Mouse (Mus musculus) layer of hippocampus, adult 2 months (tissue): ENCODE results near the gene BC052040. TPM values are rescaled to one million over a fixed set of nuclear protein-coding genes. Genes with fewer than 3 reads are reported as not detected.

Experiments used
- DNase-seq, 2 experiments: peaks; one replicate each; pipeline ENCODE4 v3.0.0; 2022; ENCODE audit warnings: low spot score in 2 of 2
- H3K27ac ChIP-seq: fragments of 200-600 bp; 2 replicates; pipeline ENCODE4 v1.8.1; 2022
- H3K4me3 ChIP-seq: fragments of 200-600 bp; 2 replicates; pipeline ENCODE4 v1.8.1; 2022; ENCODE audit warnings: mild to moderate bottlenecking
- CTCF ChIP-seq: fragments of 200-600 bp; conservative IDR thresholded peaks from 2 replicates; pipeline ENCODE4 v1.8.1; 2022; ENCODE audit warnings: antibody characterized with exemption, mild to moderate bottlenecking, moderate library complexity
- total RNA-seq, 2 experiments: library from RNA; stranded (reverse); gene quantifications; 2 replicates each; pipeline ENCODE4 v1.2.3; 2021

The BC052040 gene
- total RNA-seq, 2 experiments from 2014 or later, result 6.5 to 7.6 TPM

- TF ChIP-seq CTCF, result no peak
- Histone ChIP-seq H3K4me3 (no peak overlapping the region), H3K27ac (no peak overlapping the region)
- DNase-seq, result no peak
Observed at GRCm38 (mm10) chr2:115579171-115579900, 2.2 kb upstream of the BC052040 start.

DNA sequence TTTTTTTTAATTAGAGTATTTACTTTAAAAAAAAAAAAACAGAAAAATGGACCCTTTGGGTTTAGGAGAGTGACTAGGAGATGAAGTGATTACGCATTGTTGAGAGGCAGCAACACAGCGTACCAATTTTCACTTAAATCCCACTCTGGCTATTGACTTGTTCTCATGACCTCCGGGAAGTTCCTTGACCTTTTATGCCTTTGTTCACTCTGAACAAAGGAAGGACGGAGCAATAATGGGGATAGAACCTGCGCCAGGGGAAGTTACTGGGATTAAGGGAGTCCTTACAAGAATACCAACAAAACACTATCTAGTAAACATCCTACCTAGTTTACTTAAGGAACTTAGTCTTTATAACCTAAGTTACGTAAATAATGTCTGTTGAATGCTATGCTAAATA, 1.5 kb upstream of the BC052040 start:
- no peak for TF ChIP-seq CTCF
- Histone ChIP-seq H3K4me3 (no peak overlapping the region), H3K27ac (no peak overlapping the region)
- no peak for DNase-seq

DNA sequence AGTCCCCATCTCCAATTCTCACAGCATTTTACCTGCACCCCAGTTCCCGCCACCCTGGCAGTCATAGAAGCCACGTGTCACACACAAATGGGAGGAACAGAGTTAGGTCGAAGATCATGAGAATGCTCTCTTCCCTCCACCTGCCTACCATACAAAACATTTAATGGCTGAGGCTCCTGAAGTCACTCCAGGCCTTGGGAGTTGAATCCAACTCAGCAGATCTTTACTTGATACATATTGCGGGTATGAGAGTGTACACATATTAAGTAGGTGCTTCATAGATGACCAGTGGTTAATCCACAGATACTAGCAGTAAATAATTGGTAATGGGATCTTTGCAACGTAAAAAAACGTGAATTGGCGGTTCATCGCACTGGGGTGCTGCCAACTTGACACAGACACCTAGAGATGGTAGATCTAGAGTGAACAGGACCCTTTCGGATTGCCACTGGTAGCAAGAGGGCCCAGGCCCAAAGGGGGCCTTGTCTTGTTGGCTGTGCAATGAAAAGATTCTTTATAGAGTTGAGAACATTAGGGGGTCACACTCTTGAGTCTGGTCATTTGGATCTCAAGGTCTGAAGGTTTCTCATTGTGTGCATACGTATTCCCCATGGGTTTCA, 583 bp downstream of the BC052040 start:
- TF ChIP-seq CTCF, result no peak
- Histone ChIP-seq H3K27ac (peak overlapping the region; percentile 94), H3K4me3 (peak overlapping the region; percentile 75)
- DNase-seq, result no peak

- TF ChIP-seq CTCF, result no peak
- no peak overlapping the region for H3K27ac ChIP-seq
Observed at GRCm38 (mm10) chr2:115583776-115584175, 2.3 kb downstream of the BC052040 start.

DNA sequence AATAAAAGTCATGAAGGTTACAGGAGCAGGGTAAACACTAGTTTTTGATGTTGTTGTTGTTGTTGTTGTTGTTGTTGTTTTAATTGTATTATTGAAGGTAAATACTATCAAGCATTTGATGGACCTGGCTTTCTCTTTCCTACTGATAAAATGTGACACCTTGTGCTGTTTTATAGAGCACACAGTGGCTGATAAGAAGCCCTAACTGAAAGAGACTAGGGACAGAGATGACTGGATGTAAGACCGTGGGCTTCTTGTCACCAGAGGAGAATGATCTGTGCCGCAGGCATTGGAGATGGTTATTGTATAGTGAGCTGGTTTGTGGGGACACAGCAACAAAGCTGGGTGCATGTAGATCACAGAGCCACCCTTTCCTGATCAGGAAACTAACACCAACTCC, 9.1 kb downstream of the BC052040 start:
- no peak for TF ChIP-seq CTCF
- no peak for DNase-seq
- Histone ChIP-seq H3K4me3 (no peak overlapping the region), H3K27ac (no peak overlapping the region)

More at GRCm38 (mm10) chr2:115583776-115584175, 2.3 kb downstream of the BC052040 start:
- no peak overlapping the region for H3K4me3 ChIP-seq
- no peak for DNase-seq

- DNase-seq, result peak; percentile 20
- Histone ChIP-seq H3K4me3 (no peak overlapping the region), H3K27ac (no peak overlapping the region)
- TF ChIP-seq CTCF, result no peak
Observed at GRCm38 (mm10) chr2:115592651-115593119, 11.2 kb downstream of the BC052040 start.

DNA sequence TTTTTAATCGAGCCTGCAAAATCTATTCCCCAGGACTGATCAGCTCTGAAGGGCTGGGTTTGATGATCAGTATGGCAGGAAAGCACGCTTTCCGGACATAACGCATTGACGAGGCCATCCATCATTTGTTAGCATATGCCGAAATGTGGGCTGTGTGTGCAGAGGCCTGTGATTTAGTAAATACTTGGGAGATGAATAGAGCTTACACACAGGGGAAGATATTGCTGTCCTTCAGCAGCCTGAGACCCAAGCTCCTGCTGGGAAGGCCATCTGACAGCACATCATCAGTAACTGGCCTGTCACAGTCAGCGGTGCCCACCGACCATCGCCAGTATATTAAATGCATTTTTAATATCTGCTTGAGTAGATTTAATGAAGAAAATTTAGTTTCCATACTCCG, 15.5 kb downstream of the BC052040 start:
- DNase-seq, result no peak

DNA sequence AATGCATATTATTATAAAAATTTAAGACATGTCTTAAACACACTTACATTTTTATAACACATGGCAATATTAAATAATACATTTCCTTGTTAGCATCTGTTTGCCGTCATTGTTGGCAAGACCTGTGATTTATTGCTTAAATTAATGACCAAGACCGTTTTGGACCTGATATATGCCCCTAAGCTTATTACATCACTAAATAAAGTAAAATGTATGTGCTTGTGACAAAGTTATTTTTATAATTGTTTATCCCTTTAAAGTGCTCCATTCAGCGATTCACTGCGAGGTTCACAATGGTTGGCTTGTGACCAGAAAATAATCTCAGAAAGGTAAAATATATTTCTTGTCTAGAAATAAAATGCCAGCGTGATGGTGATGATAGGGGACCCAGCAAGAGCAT, 16.8 kb downstream of the BC052040 start:
- no peak for TF ChIP-seq CTCF

More for the DNA sequence above, 15.5 kb downstream of the BC052040 start:
- TF ChIP-seq CTCF, result no peak
- H3K27ac ChIP-seq, result no peak overlapping the region
- H3K4me3 ChIP-seq, result no peak overlapping the region

GRCm38 (mm10) chr2:115600724-115601123, 19.2 kb downstream of the BC052040 start:
- TF ChIP-seq CTCF, result no peak
- Histone ChIP-seq H3K27ac (no peak overlapping the region), H3K4me3 (no peak overlapping the region)
- DNase-seq, result no peak

More for the DNA sequence above, 16.8 kb downstream of the BC052040 start:
- H3K4me3 ChIP-seq, result no peak overlapping the region
- DNase-seq, result no peak
- H3K27ac ChIP-seq, result no peak overlapping the region

DNA sequence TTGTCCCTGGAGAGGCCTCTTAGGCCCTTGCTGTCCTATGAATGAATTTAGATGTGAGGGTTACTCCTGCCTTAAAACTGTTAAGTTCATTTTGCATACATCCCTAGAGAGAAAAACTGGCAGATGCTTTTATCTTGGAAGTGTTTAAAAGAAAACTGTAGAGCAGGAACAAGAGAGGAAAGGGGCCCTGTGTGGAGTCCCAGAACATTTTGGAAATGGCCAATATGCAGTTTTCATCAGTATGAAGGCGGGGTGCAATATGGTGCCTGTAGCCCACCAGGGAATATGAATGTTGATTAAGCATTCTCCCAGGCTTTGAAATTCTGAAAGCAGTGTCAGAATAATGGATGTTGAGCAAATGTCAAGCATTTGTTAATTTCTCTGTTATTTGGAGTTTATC, 19.8 kb downstream of the BC052040 start:
- Histone ChIP-seq H3K4me3 (no peak overlapping the region), H3K27ac (no peak overlapping the region)
- TF ChIP-seq CTCF, result no peak
- DNase-seq, result peak in 1 of 2 experiments; percentile 17

DNA sequence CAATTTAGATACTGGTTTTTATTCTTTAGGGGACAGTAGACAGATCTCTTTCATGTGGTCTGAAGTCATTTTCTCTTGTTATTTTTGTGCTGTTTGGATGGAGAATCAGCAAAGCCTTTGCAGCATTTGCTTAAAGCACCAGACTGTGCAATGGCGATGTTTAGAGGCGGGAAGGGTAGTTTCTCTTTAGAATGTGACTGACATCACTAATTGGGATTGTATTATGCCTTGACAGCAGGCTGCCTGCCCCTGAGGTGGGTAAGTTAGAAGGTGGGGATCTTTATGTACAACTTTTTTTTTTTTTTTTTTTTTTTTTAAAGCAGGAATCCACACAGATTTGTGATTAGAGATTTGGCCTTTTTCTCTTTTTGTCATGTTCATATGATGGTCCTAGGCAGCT, 20.6 kb downstream of the BC052040 start:
- Histone ChIP-seq H3K27ac (no peak overlapping the region), H3K4me3 (no peak overlapping the region)
- no peak for DNase-seq
- TF ChIP-seq CTCF, result no peak

- Histone ChIP-seq H3K4me3 (no peak overlapping the region), H3K27ac (no peak overlapping the region)
- DNase-seq, result peak in 1 of 2 experiments; percentile 24
- no peak for TF ChIP-seq CTCF
Observed at GRCm38 (mm10) chr2:115604132-115604531, 22.6 kb downstream of the BC052040 start.

DNA sequence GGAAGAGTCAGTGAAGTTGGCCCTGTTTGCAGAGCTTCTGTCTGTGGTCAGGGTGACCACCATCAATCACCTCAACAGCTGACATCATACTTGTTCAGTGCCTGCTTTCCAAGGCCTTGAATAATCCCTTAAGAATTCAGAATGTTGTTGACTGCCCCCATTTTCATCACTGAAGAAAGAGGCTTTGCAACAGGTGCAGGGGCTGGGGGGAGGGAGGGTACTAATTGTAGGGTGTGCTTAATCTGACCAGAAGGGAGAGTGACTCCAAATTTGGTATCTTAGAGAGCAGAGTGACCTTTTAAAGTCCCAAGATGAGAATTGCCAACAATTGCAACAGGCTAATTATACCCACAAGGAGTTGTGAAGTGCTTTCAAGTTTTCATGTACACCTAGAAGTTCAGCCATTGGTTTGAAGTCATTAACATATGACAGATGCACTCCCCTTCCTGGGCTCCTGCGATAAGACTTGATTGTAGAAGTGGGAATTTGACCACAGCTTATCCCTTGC, 24.4 kb downstream of the BC052040 start:
- H3K4me3 ChIP-seq, result no peak overlapping the region
- no peak for DNase-seq
- H3K27ac ChIP-seq, result no peak overlapping the region
- no peak for TF ChIP-seq CTCF
